Mouse (Mus musculus) left cerebral cortex, adult 8-10 months (tissue): ENCODE measurements at regions not wholly inside any gene's neighbourhood (a gene's known extent, or its start where the extent isn't known, plus 50 kb on each side); places are given as distances from the start of the nearest gene placed in this dataset.

Experiments used
- DNase-seq, 2 experiments: peaks; one replicate each; pipeline ENCODE4 v3.0.0; 2022; ENCODE audit warnings: low spot score in 2 of 2

DNA sequence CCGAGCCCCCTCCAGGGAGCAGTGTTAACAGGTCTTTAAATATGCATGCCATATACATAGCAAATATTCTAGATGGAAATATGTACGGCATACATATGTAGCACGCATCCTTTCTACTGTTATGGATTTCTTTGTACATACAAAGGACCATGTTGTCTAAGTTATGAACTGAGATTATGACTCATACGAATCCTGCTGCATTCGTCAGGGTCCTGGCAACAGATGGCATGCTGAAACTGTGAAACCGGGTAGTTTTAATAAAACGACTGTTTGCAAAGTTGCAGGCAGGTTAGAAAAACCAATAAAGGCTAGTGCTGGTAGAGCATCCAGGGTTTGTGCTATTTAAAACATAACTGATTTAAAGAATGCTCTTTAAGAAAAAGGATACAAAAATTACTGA, 88.8 kb upstream of the Tlk1 start:
- DNase-seq: peak in 1 of 2 experiments; percentile 24

DNA sequence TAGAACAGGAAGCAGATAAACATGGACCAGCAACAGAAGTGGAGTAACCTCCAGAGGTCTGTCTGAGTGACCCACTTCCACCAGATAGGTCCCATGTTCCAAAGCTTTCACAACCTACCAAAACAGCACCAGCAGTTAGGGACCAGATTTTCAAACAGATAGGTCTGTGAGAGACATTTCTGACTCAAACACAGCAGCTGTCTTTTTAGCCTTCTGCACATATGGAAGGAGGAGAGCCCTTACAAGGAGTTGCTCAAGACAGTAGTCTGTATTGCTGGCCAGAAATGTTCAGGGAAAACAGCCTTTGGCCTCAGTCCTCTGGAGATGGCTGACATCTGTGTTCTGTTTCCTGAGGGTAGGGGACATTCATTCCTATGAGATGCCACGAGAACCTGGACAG, 83.9 kb upstream of the Tlk1 start:
- no peak for DNase-seq

DNA sequence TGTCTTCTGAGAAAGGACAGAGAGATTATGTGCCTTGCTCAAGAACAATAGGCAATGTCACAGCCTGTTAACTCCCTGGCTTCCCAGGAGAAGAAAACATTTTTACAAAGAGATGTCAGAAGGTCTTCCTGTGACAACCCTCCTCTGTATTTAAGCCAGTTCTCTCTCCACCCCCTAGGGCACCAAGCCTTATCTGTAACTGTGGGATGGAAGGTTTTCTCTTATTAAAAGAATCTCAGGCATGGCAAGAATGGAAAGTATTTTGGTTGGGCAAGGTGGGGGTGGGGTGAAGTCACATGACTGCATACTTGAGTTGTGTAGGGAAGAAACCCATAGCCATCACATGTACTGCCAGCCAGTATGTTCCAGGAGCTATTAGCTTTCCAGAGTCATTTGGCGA, 83.1 kb upstream of the Tlk1 start:
- DNase-seq: no peak

DNA sequence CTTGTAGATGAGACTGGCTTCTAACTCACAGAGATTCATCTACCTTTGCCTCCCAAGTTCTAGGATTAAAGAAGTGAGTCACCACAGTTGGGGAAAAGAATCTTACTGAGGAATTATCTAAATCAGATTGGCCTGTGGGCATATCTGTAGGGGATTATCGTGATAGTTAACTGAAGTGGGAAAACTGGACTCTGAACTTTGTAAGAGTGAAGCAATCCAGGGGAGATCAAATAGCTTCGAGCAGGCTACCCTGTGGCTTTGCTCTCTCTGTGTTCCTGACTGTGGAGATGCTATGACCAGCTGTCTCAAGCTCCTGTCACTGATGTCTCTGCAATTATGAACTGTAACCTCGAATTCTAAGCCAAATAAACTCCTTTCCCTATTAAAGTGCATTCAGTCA, 80.7 kb upstream of the Tlk1 start:
- DNase-seq: no peak

DNA sequence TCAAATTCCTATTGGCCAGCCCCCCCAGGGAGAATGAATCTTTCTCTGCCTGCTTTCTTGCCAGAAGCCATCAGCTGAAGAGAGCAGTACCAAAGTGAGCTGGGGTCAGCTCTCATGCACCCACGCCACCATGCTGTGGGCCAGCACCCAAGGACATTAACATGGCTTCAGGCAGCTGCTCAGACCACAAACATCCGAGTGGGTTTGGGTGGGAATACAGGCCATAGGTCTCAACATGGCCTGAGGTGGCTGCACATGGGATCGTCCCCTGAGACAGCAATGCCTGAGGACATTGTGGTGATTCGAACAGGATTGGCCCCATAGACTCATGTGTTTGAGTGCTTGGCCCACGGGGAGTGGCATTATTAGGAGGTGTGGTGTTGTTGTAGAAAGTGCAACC, 78.9 kb upstream of the Tlk1 start:
- no peak for DNase-seq

DNA sequence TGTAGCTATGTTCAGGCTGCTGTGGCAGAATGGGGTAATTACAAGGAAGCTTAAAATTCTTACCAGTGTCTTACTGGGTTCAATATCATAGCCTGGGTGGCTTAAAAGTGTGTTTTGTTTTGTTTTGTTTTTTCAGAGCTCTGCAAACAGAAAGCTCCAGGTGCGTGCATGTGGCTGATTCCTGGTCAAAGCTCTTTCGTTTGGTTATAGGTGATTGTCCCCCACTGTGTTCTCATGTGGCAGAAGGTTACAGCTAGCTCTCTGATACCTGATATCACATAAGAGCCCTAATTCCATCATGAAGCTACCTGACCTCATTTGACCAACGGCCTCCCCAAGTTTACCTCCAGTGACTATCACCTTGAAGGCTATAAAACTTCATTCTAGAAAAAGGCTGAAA, 76.7 kb upstream of the Tlk1 start:
- no peak for DNase-seq

DNA sequence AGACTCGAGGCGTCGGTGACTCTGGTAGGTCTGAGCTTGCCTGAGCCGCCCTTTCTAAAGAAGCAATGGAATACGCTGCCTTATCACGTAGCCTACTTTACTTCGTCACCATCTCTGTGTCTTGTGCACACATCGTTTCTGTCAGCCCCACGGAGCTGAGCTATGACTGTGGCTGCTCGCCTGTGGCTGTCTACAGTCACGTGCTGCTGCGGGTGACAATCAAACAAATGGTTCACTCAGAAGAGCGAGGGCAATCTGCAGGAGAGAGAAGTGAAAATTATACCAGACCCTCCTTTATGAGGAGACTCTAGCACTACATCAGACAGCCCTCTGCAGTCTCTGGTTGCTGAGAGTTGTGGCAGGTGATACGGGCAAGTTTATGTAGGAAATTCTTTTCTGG, 76.0 kb upstream of the Tlk1 start:
- peak in 1 of 2 experiments; percentile 24 for DNase-seq

DNA sequence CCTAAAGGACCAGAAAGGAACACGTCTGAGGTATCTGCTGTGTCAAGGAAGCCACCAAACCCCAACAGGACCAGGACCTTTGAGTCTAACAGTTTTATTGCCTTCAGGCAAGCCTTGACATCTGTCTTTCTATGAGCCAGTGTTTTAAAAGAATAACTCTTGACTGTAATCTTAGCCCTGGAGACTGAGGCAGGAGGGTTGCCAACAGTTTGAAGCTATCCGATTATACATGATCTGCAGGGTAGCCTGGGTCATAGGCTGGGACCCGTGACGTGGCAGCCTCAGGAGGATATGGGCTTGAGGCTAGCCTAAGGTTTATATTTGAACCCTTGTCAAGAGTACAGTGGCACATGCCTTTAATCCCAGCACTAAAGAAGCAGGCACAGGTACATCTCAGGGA, 73.5 kb upstream of the Tlk1 start:
- DNase-seq: no peak

DNA sequence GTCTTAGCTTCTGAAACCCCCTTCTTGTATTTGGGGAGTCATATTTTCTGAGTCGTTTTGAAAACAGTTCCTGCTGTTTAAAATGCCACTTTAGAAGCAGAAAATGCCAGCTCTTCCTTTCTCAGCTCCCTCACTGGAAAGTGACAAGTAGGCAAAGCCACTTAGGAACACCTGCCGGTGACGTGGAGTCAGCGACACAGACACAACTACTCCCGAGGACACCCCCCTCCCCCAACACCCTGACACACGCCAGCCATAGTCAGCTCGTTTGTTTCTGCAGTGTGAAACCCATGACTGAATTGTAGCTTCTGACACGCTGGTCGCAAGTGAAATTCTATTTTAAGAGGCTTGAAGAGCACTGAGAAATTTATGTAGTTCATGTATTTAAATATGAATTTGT, 72.9 kb upstream of the Tlk1 start:
- DNase-seq: peak in 1 of 2 experiments; percentile 60

DNA sequence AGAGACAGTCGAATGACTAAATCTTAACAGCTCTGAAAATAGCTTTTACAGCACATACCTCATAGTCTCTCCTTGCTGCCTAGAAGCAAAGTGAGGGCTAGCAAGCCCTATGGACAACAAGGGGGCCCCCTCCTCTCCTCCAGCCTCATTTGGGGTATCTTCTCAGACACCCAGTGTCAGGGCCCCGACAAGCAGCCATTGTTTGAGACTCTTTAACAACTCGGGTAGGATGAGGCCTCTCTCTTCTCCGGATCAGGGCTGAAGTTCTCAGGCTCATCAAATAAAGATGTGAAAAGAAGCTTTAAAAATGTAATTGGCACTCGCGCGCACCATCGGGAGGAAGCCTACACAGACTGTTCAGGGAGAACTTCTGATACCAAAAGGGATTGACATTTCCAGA, 71.8 kb upstream of the Tlk1 start:
- DNase-seq: no peak

DNA sequence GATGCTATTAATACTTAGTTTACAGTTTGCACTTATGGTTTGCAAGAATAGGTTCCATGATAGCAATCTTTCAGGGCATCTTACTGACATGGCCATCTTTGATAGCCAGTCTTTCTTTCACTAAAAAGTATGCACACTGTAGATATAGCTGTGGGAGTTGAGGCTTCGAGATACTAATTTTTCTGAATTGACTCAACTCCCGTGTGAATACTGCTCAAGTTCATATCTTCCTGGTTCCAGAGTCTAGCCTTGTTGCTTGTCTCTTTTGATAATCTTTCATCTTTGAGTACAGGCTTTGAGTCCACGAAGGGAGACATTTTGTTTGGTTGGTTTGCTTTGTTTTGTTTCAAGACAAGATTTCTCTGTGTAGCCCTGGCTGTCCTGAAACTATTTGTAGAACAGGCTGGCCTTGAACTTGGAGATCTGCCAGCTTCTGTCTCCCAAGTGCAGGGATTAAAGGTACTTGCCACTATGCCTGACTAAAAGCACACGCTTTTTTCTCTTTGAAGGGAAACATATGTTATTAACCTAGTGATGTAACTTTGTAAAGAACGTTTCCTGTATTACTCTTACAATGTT, 64.1 kb upstream of the Tlk1 start:
- DNase-seq: no peak

DNA sequence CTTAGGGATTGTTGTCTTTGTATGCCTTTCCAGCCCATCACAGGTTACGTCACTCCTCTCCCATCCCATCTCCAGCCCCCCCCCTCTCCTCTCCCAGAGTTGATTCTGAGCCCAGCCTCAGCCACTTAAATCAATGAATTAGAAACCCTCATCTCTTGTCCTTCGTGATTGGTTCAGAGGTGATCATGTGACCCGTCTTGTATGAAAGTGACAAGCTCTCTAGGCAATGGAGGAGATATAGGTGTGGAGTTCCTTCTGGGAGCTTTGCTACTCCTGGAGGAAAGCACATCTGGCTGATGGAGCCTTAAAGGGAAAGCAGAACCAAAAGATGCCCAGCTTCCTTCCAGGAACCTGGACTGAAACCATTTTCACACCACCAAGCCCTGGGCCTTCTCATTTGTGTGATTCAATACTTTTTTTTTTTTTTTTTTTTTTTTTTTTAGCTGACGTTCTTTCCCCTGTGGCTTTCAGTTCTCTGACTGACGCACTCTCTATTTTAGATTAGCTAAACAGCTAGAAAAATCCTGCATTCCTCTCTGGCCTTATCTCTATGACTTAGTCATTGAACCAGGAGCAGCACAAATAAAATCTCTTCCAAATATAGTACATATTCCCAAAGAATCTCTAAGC, 63.4 kb upstream of the Tlk1 start:
- no peak for DNase-seq

DNA sequence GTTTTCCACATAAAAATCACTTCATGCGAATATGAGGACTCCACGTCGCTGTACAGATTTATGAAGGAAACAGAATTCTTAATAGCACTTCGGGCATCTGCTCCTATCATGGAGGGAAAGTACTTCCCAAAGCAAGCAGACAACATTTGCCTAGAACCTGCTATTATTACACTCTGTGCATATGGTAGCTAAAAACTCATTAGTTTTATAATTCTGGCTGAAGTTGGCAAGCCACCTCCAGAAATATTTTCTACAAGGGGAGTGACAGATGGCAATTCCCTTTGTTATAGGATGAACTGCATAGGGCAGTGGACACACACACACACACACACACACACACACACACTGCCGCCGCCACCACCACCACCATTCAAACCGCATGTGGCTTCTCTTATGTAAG, 61.3 kb upstream of the Tlk1 start:
- DNase-seq: peak in 1 of 2 experiments; percentile 58

DNA sequence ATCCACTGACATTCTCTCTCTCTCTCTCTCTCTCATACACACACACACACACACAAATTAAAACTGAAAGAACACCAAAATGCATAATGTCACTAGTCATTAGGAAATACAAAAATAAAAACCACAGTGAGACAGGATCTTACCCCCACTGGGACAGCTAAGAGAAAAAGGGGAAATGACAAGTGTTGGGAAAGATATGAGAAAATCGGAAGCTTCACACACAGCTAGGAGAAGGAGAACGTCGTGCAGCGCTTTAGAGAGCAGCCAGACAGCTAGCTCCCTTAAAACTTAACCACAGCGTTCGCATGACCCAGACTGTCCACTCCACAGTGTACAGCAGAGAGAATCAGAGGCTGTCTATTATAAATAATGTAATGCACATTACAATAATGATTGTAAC, 60.1 kb upstream of the Tlk1 start:
- no peak for DNase-seq

DNA sequence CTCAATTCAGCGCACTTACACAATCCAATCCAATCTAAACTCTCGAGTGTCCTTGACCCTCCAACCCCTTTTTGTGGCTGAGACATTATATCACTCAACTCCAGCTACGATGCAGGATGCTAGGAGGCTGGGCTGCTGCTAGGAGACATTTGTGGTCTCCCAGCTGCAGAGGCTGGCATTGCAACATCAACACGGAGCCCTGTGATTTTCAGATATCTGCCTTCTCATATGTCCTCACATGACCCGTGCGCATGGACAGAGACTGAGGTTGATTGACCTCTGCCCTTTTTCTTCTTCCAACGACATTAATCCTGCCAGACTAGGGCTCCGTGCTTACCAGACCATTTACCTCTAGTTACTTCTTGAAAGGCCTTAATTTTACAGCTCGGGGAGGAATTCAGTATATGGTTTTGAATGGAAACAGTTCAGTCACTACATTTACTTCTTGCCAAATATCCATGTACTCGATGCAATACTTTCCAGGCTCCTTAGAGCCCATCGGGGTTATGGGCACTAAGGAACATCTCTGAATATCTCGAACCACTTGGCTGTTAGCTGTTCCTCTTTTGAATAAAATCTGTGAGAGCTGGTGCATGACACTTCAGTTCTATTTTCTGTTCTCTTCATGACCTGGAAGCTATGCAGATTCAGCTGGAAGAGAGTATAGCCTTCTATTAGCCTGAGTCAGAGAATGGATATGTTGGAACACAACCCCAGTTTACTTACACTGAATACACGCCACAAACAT, 52.0 kb upstream of the Tlk1 start:
- no peak for DNase-seq

DNA sequence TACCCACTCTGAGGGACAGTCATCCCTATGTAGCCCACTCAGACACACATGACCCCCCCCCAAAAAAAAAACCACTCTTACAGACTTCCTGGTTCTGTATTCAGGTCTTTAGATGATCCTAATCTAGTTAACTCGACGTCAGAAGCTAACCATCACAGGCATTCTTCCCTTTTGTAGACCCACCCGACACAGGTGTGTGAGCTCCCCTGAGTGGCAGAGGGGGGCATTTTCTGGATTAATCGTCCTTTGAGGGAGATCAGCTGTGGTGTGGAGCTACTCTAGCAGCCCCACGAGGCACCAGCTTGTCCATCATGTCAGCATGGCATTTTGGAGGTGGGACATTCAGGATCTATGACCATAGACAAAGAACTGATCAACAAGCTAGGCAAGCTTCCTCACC, 50.7 kb upstream of the Tlk1 start:
- DNase-seq: no peak
